Mouse (Mus musculus) olfactory bulb, adult 2 months (tissue): ENCODE measurements around the gene Hnrnpa0.

Experiments used
- CTCF ChIP-seq: fragments of 200-500 bp; IDR thresholded peaks from 2 replicates; pipeline ENCODE4 v1.5.1; 2012; ENCODE audit warnings: low read depth, mild to moderate bottlenecking, low read length, moderate library complexity; ENCODE audit not compliant: insufficient read depth
- POLR2A ChIP-seq: fragments of 200-500 bp; IDR thresholded peaks from 2 replicates; pipeline ENCODE4 v1.6.1; 2012; ENCODE audit warnings: mild to moderate bottlenecking, low read depth, low read length, moderate library complexity; ENCODE audit not compliant: insufficient read depth

GRCm38 (mm10) chr13:58115227-58115626 lies 13.1 kb downstream of the Hnrnpa0 start:
- TF ChIP-seq CTCF (no peak), POLR2A (no peak)
